Mouse (Mus musculus) retina, postnatal 1 day (tissue): Measurements from ENCODE around the gene Neurl3.

ENCODE experiments used
- DNase-seq: peaks from one replicate; pipeline ENCODE4 v3.0.0-alpha.2; 2012

Neurl3 gene

DNA sequence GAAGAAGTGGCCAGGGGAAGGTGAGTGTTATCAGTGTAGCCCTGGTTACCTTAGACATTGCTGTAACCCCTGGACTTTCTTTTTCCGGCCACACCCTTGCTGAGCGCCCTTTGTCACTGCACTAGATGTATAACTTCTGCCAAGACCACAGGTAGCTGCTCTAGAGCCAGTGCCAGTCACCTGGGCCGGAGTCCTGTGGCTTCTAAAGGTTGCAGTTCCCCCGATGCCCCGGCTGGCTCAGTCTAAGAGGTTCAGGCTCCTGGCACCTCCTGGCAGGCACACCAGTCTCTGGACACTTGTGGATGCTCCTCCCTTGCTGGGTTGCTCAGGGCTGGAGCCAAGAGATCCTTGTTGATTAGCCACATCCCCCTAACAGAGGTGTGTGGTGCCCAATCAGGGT lies at the start of gene Neurl3:
TSS of gene Neurl3 (minus strand) at position 225 of the 400 bp plus-strand sequence.
- no peak for DNase-seq

DNA sequence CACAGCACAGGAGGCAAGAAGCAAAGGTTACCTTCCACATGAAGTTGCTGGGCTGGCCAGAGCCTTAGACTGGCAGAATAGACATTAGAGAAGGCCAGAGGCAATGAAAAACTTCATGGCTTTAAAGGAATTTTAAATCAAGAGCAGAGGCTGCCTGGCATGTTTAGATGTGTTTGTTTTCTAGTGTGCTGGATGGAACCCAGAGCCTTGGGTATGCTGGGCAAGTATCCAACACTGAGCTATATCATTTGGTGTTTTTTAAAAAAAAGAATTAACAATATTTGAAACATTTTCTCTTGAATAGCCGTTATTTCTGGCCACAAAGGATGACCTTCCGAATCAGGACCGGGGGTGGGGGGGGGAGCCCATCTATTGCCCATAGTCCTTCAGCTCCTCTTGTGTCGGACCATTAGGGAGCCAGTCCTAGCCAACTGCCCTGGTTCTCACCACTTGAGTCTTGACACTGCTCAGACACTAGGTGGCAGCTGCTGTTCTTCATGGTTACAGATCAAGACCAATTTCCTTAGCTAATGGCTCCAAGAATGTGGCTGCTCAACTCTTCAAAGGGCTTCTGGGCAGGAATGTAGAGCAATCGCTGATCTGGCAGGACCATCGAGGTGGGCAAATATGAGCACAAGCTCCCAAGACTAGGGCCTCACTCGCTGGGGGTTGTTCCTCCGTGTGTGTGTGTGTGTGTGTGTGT lies 49.4 kb upstream of the Neurl3 start:
- peak; percentile 79 for DNase-seq

DNA sequence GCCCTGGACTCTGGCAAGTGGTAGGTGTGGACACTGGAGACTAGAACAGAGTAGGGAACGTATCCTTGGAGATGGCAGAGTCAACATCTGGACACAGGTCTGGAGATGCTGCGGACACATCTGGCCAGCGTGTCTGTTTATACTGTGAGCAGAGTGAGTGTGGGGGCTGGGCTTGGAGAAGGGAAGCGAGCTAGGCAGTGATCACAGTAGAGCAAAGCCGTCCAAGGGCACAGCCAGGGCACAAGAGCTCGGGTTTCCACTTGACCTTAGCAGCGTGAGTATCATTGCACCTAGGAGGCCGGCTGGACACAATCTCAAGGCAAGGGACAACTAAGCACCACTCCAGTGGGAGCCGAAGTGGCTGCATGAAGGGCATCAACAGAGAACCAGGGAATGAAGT lies 48.6 kb upstream of the Neurl3 start:
- no peak for DNase-seq

GRCm38 (mm10) chr1:36321829-36322573 lies 47.5 kb upstream of the Neurl3 start:
- no peak for DNase-seq

DNA sequence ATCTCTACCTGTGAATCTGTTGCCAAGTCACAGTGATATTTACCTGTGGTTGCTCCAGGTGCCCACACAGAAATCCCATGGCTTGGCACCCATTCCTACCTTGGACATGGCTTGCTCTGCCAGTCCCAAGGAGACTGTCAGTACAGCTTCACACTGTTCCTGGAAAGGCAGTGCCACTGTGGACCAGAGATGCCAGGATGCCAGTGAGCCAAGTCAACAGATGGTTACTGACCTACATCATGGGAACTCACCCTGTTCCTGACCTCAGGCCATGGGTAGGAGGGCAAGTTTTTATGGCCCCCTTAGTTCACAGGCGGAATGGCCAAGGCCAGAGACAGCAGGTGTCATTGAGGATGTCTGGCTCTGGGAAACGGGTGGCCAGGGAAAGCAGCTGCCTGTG lies 46.7 kb upstream of the Neurl3 start:
- DNase-seq: no peak

DNA sequence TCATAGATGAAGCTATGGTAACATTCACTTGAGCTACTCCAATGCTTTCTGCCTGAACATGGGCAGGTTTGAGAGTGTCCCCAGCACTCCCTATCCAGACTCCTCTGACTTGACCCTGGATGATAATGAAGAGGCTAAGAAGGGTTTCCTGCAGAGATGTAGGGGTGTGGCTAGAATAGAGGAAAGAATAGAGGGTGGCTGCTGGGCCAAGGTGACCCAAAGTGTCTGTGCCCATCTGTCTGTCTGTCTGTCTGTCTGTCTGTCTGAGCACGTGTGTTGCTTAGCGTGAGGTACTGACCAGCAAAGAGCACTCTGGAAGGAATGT lies 41.3 kb upstream of the Neurl3 start:
- DNase-seq: no peak

GRCm38 (mm10) chr1:36314959-36315775 lies 40.7 kb upstream of the Neurl3 start:
- peak; percentile 30 for DNase-seq

- peak; percentile 89 for DNase-seq
These were observed 35.0 kb upstream of the Neurl3 start for GRCm38 (mm10) chr1:36309498-36309901.

GRCm38 (mm10) chr1:36308966-36309475 lies 34.5 kb upstream of the Neurl3 start:
- DNase-seq: no peak

DNA sequence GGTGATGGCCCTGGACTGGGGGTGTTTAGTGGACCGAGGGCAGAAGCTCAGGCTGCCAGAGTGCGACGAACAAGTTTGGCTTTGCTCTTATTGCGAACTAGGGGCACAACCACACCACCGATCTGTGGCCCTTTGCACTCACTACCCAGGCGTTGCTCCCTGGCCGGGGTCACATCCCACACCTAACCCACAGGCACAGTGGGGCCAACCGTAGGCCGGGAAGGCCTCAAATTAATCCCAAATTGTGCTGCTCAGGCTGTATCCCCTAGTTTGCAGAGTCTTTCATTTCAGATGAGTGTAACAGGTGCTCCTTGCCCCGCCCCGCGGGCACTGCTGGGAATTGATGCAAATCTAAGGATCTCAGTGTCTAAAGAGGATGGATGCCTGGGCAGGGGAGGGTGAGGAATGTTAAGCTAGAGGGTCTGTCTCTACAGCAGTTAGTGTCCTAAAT lies 34.0 kb upstream of the Neurl3 start:
- peak; percentile 48 for DNase-seq

- DNase-seq: peak; percentile 97
These were observed 33.2 kb upstream of the Neurl3 start, which contains the start of gene Arid5a for GRCm38 (mm10) chr1:36307495-36308280. Gene Arid5a (plus strand): TSS chr1:36307733.

DNA sequence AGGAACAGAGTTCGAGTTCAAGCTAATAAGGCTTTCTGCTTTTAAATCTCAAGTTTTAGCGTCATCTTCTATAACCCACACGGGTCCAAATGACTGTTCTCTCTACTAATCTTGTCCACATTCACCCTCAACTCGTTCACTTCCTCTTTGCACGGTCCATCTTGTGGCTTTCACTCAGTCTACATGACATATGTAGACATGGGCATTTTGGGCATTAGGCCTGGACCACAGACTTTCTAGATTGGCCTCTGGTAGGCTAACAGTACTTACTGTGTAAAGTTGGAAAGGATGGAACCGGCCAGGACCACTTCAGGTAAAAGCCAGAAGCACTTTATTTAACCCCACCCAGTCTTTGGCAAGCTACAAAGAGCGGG lies 32.6 kb upstream of the Neurl3 start:
- no peak for DNase-seq

GRCm38 (mm10) chr1:36306120-36306519 lies 31.6 kb upstream of the Neurl3 start:
- no peak for DNase-seq

GRCm38 (mm10) chr1:36304764-36305163 lies 30.3 kb upstream of the Neurl3 start:
- no peak for DNase-seq

DNA sequence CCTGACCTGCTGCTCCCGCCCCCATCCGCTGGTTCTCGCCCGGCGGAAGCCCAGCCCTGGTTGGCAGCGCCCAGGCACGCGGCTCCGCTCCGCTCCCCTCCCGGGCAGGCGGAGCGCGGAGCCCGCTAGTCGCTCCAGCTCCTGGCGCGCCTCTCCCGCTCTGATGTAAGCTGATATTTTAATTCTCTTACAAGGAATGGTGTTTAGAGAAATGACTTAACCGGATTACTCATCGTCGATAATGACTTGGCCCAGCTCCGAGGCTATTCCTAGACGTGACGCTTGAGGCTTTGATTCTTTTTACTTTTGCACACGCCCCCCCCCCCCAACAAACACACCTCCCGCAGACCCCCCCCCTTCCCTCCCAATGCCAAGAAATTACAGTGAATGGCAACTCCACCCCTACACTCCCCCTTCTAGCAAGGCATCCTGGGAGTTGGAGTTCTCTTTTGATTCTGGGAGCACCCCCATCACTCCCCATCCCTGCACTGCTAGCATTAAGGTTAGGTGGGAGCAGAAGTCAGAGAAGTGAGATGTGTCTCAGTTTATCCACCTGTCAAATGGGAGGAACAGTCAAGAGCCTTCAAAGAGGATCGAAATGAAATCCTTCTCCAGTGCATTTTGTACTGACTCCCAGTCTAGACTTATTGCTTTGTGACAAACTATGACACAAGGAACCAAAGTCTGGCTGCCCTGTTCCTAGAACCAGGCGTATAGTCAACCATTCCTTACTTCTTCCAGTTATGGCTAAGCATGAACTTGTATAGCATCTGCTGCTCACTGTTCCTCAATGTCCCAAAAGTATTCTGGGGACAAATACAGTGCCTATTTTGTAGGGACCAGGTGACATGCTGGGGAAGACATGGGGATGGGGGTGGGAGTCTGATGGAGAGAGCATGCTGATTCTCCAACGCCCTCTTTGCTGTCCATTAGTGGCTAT lies 29.2 kb upstream of the Neurl3 start:
- peak; percentile 86 for DNase-seq

DNA sequence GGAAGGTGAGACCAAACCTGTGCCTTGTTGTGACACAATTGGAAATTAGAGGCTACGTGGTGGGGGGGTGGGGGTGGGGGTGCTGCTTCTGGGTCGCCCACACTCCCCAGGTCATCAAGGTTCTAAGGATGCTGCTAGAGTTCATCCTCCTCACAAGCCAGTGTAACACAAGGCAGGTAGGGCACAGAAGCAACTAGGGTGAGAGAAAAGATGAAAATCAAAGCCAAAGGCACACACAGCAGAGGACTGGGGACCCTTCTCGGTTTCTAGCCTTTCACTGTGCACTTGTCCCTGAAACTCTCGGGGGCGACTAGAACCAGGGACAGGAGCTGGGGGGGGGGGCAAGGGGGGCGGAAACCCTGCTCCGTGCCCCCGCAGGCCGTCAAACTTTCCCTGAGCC lies 28.5 kb upstream of the Neurl3 start:
- DNase-seq: no peak

- no peak for DNase-seq
These were observed 27.8 kb upstream of the Neurl3 start for GRCm38 (mm10) chr1:36302273-36302672.

- no peak for DNase-seq
These were observed 26.0 kb upstream of the Neurl3 start for GRCm38 (mm10) chr1:36300486-36300885.

DNA sequence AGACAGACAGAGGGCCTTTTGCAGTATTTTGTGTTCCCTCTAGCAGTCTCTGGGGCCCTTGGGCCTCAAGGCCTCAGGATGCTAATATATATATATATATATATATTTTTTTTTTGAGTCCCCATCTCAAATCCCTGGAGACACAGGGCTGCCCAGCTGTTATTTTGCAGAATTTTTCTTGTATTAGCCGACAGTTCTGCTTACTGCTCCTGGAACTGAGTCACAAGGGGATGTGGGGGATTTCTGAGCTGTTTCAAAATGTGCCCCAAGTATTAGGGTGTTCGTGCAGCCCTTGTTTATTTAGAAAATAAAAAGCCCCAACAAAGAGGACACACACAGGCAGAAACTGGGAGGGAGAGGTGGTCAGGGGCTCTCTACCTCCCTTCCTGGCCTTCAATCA lies 25.2 kb upstream of the Neurl3 start:
- DNase-seq: no peak

DNA sequence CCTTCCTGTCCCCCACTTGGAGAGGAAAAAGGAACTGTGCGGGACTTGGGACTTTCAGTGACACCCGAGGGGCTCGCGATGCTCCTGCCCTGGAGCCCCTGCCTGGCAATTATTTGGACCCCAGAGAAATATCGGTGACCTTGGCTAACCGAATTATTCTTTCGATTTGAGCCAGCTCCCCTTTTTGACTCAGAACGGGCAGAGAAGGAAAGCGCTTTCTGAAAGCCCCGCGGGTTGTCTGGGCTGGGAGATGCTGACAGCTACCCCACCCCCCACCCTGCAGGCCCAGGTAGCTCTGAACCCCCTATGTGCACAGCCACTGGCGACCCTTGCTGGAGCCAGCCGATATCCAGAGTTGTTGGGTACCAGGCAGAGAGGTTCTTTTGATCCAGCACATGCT lies 24.6 kb upstream of the Neurl3 start:
- DNase-seq: no peak

DNA sequence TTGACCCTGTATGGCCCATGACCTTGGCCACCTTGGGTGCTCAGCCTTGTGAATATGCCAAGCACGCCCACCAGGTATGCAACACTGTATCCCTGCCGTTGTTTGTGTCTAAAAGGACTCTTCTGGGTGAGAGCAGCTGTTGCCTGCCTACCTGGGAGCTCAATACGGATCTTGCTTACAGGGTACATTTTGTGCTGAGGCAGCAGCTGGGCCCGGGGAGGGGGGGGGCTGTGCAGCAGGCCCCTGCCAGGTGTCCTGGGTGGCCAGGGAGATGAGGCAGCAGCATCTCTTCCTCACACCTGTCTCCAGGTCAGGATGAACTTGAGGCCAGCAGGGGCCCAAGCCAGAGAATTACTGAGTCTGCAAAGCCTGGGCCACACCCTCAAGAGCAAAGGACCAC lies 23.6 kb upstream of the Neurl3 start:
- no peak for DNase-seq
